Mouse (Mus musculus): ENCODE measurements around the gene Cacna1c.

DNA sequence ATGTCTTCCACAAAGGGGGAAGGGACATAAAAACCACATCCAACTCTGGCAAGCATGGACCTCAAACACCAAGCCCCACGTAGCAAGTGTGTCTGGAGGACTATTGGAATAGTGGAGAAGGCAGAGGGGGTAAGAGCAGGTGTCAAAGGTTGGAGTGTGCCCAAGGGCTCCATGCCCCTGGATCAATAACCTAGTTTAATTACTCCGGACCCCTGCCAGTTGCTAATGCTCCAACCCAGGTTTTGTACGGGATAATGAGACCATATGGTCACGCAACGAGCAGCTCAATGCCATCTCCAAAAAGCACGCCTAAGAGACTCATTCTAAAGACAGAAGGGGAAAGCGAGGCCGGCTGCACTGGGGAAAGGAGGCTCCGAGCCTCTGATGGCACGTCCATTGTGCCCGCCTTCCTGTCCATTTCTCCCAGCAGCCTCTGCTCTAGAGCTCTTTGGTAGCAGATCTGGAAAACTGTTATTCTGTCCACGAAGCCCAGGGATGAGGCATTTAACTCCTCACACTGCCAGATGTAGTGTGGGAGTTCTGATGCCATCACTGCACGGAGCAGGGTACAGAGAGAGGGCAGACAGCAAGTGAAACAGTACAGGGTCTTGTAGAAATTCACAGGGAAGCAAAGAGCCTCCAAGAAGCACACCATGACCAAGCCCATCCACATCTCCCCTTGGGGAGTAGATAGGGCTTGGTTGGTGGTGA lies 257.7 kb downstream of the Cacna1c start:
- TF ChIP-seq CTCF (IDR thresholded peaks at IDR 0.05; ENCODE audit: borderline replicate concordance, insufficient read depth, low read depth, low read length) (no peak), POLR2A (IDR thresholded peaks at IDR 0.05; ENCODE audit: borderline replicate concordance, insufficient read depth, low read length) (no peak)
